Mouse (Mus musculus): ENCODE results near the gene Cnn2. TPM values are rescaled to one million over a fixed set of nuclear protein-coding genes. Genes with fewer than 3 reads are reported as not detected.

Gene Cnn2
- total RNA-seq, 1 experiment: 159 TPM

DNA sequence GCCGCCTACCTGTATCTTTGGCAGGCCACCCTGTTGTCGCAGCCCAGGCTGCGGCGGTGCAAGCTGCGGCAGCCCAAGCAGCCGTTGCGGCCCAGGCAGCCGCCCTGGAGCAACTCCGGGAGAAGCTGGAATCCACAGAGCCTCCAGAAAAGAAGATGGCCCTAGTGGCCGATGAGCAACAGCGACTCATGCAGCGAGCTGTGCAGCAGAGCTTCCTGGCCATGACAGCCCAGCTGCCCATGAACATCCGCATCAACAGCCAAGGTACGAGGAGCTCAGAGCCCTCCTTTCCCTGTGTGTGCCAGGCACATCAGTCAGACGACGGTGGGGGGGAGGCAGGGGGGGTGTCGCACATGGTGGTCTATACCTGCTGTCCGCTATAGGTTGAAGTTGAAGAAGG, 37.7 kb upstream of the Cnn2 start:
- TF ChIP-seq ZNF384 (IDR thresholded peaks at IDR 0.05; ENCODE audit: low read depth, low read length): no peak
- no peak for TF ChIP-seq MAFK (IDR thresholded peaks at IDR 0.05; ENCODE audit: insufficient read depth, low read depth, low read length)
- TF ChIP-seq ZC3H11A (IDR thresholded peaks at IDR 0.05; ENCODE audit: borderline replicate concordance, low read depth, low read length): no peak
- TF ChIP-seq CHD2 (IDR thresholded peaks at IDR 0.05; ENCODE audit: low read depth, low read length): no peak
- TF ChIP-seq HCFC1 (IDR thresholded peaks at IDR 0.05; ENCODE audit: borderline replicate concordance, insufficient read depth, low read length): no peak
- Histone ChIP-seq H3K9ac (ENCODE audit: insufficient read depth, low read depth, low read length, poor library complexity, severe bottlenecking) (no peak overlapping the region), H3K27ac (ENCODE audit: insufficient read depth, low read depth, low read length, poor library complexity, severe bottlenecking) (no peak overlapping the region), H3K4me3 (ENCODE audit: insufficient read depth in 1 of 2, low read depth in 1 of 2, low read length in 2 of 2, poor library complexity in 1 of 2, severe bottlenecking in 1 of 2) (no peak overlapping the region; a peak in 1 of 4 replicates), H3K9me3 (ENCODE audit: control insufficient read depth, insufficient read depth, low read depth, low read length) (no peaks in the 10 kb centered on the region), H3K36me3 (ENCODE audit: control insufficient read depth, insufficient read depth, low read length, poor library complexity, severe bottlenecking) (peaks cover 2% of the 10 kb centered on the region; the same call in 1 of the 2 replicates), H3K4me1 (ENCODE audit: control insufficient read depth in 2 of 2, insufficient read depth in 2 of 2, low read length in 2 of 2, poor library complexity in 1 of 2) (peaks cover 0 to 12% of the 10 kb centered on the region in 2 experiments; a peak in 2 of 4 replicates)
- DNase-seq (ENCODE audit: low read depth, low spot score): no peak
- in situ Hi-C loops (cut with MboI; ENCODE audit: low sequenced_read_pairs in 2 of 2, unreplicated experiment in 2 of 2): no loop called here

GRCm38 (mm10) chr10:79953946-79954345, 34.4 kb upstream of the Cnn2 start:
- Histone ChIP-seq H3K27ac (ENCODE audit: insufficient read depth, low read depth, low read length, poor library complexity, severe bottlenecking) (no peak overlapping the region), H3K9me3 (ENCODE audit: control insufficient read depth, insufficient read depth, low read depth, low read length) (no peaks in the 10 kb centered on the region), H3K4me3 (ENCODE audit: insufficient read depth in 1 of 2, low read depth in 1 of 2, low read length in 2 of 2, poor library complexity in 1 of 2, severe bottlenecking in 1 of 2) (no peak overlapping the region), H3K9ac (ENCODE audit: insufficient read depth, low read depth, low read length, poor library complexity, severe bottlenecking) (no peak overlapping the region), H3K36me3 (ENCODE audit: control insufficient read depth, insufficient read depth, low read length, poor library complexity, severe bottlenecking) (peaks cover 2% of the 10 kb centered on the region; the same call in 1 of the 2 replicates), H3K4me1 (ENCODE audit: control insufficient read depth in 2 of 2, insufficient read depth in 2 of 2, low read length in 2 of 2, poor library complexity in 1 of 2) (peaks cover 0 to 25% of the 10 kb centered on the region in 2 experiments; a peak in 2 of 4 replicates)
- no peak for TF ChIP-seq HCFC1 (IDR thresholded peaks at IDR 0.05; ENCODE audit: borderline replicate concordance, insufficient read depth, low read length)
- no peak for TF ChIP-seq CHD2 (IDR thresholded peaks at IDR 0.05; ENCODE audit: low read depth, low read length)
- TF ChIP-seq ZC3H11A (IDR thresholded peaks at IDR 0.05; ENCODE audit: borderline replicate concordance, low read depth, low read length): no peak
- no peak for TF ChIP-seq MAFK (IDR thresholded peaks at IDR 0.05; ENCODE audit: insufficient read depth, low read depth, low read length)
- no peak for DNase-seq (ENCODE audit: low read depth, low spot score)
- in situ Hi-C loops (cut with MboI; ENCODE audit: low sequenced_read_pairs in 2 of 2, unreplicated experiment in 2 of 2): no loop called here

DNA sequence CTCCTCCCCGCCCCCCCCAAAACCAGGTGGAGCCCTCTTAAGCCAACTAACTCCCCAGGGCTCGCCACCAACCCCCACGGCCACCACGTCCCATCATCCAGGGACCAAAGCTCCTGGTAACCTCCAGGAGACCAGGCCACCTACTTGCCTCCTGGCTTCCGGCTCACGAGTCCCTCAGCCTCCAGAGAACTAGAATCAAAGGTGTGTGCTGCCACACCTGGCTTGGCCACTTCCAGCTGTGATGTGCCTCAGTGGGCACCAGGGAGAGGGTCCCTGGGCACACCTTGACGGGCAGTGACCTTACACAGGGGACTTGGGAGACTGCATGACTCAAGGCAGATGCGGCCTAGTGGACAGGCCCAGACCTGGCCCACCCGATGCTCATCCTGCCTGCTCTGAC, 32.7 kb upstream of the Cnn2 start:
- H3K9me3 ChIP-seq (ENCODE audit: control insufficient read depth, insufficient read depth, low read depth, low read length): no peaks in the 10 kb centered on the region
- in situ Hi-C loops (cut with MboI; ENCODE audit: low sequenced_read_pairs in 2 of 2, unreplicated experiment in 2 of 2): no loop called here
- H3K4me1 ChIP-seq (ENCODE audit: control insufficient read depth in 2 of 2, insufficient read depth in 2 of 2, low read length in 2 of 2, poor library complexity in 1 of 2): peaks cover 0 to 22% of the 10 kb centered on the region in 2 experiments; a peak in 2 of 4 replicates
- peaks cover 1% of the 10 kb centered on the region; the same call in 1 of the 2 replicates for H3K36me3 ChIP-seq (ENCODE audit: control insufficient read depth, insufficient read depth, low read length, poor library complexity, severe bottlenecking)
- TF ChIP-seq ZNF384 (IDR thresholded peaks at IDR 0.05; ENCODE audit: low read depth, low read length) (no peak), MAFK (IDR thresholded peaks at IDR 0.05; ENCODE audit: insufficient read depth, low read depth, low read length) (no peak), HCFC1 (IDR thresholded peaks at IDR 0.05; ENCODE audit: borderline replicate concordance, insufficient read depth, low read length) (no peak), ZC3H11A (IDR thresholded peaks at IDR 0.05; ENCODE audit: borderline replicate concordance, low read depth, low read length) (no peak), CHD2 (IDR thresholded peaks at IDR 0.05; ENCODE audit: low read depth, low read length) (no peak)
- H3K4me3 ChIP-seq (ENCODE audit: insufficient read depth in 1 of 2, low read depth in 1 of 2, low read length in 2 of 2, poor library complexity in 1 of 2, severe bottlenecking in 1 of 2): no peak overlapping the region
- DNase-seq (ENCODE audit: low read depth, low spot score): no peak
- peak overlapping the region; percentile 7; the same call in 1 of the 2 replicates for H3K9ac ChIP-seq (ENCODE audit: insufficient read depth, low read depth, low read length, poor library complexity, severe bottlenecking)
- peak overlapping the region; percentile 83 for H3K27ac ChIP-seq (ENCODE audit: insufficient read depth, low read depth, low read length, poor library complexity, severe bottlenecking)

DNA sequence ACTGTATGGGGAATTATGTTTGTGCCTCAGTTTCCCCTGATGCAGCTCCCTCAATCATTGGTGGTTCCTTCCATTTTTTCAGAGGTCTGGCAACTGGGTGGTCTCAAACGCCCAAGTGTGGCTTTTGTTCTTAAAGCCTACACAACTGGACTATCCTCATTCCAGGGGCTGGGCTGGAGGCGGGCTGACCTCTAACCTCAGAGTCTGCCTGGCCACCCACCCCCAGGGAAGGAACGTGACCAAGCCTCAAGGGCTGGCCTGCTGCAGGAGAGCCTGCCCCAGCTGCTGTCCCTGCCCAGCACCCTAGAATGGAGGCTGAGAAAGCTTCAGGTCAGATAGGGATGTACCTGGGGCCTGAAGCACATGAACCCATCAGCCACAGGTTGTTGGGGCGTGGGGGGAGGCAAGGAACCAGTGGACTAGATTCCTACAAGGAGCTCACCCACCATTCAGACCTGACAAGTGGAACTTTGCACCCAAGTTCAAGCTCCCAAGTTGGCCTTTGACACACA, 31.7 kb upstream of the Cnn2 start:
- Histone ChIP-seq H3K9me3 (ENCODE audit: control insufficient read depth, insufficient read depth, low read depth, low read length) (no peaks in the 10 kb centered on the region), H3K4me3 (ENCODE audit: insufficient read depth in 1 of 2, low read depth in 1 of 2, low read length in 2 of 2, poor library complexity in 1 of 2, severe bottlenecking in 1 of 2) (no peak overlapping the region), H3K9ac (ENCODE audit: insufficient read depth, low read depth, low read length, poor library complexity, severe bottlenecking) (no peak overlapping the region), H3K36me3 (ENCODE audit: control insufficient read depth, insufficient read depth, low read length, poor library complexity, severe bottlenecking) (peaks cover 9% of the 10 kb centered on the region), H3K4me1 (ENCODE audit: control insufficient read depth in 2 of 2, insufficient read depth in 2 of 2, low read length in 2 of 2, poor library complexity in 1 of 2) (peaks cover 2 to 25% of the 10 kb centered on the region in 2 experiments; a peak in 2 of 4 replicates), H3K27ac (ENCODE audit: insufficient read depth, low read depth, low read length, poor library complexity, severe bottlenecking) (0 out of 2 replicates have a peak overlapping the region, but pooled peaks have one; percentile 83)
- DNase-seq (ENCODE audit: low read depth, low spot score): no peak
- TF ChIP-seq CHD2 (IDR thresholded peaks at IDR 0.05; ENCODE audit: low read depth, low read length) (no peak), ZNF384 (IDR thresholded peaks at IDR 0.05; ENCODE audit: low read depth, low read length) (no peak)
- in situ Hi-C loops (cut with MboI; ENCODE audit: low sequenced_read_pairs in 2 of 2, unreplicated experiment in 2 of 2): no loop called here

All from ES-E14 (cell line).